Mouse (Mus musculus): ENCODE measurements around the gene Myo7a. TPM values are rescaled to one million over a fixed set of nuclear protein-coding genes. Genes with fewer than 3 reads are reported as not detected.
A peak's percentile ranks its signal among the peaks of the same experiment; 100 is the strongest.

Gene Myo7a
- total RNA-seq, 2 experiments from 2014 or later, result 3.9 to 5.2 TPM

GRCm38 (mm10) chr7:98142648-98143047 lies 23.3 kb upstream of the Myo7a start:
- DNase-seq, result no peak

GRCm38 (mm10) chr7:98142247-98142646 lies 22.9 kb upstream of the Myo7a start:
- no peak for DNase-seq

- DNase-seq, result no peak
Observed at GRCm38 (mm10) chr7:98141206-98141605, 21.9 kb upstream of the Myo7a start.

- no peak for DNase-seq
Observed at GRCm38 (mm10) chr7:98140597-98140996, 21.3 kb upstream of the Myo7a start.

GRCm38 (mm10) chr7:98139216-98139615 lies 19.9 kb upstream of the Myo7a start:
- DNase-seq, result no peak

- DNase-seq, result no peak
Observed at GRCm38 (mm10) chr7:98137995-98138394, 18.7 kb upstream of the Myo7a start.

GRCm38 (mm10) chr7:98137583-98137982 lies 18.3 kb upstream of the Myo7a start:
- no peak for DNase-seq

GRCm38 (mm10) chr7:98131751-98132150 lies 12.4 kb upstream of the Myo7a start:
- no peak for DNase-seq

GRCm38 (mm10) chr7:98125473-98125872 lies 6.1 kb upstream of the Myo7a start:
- DNase-seq, result no peak

GRCm38 (mm10) chr7:98124701-98125100 lies 5.4 kb upstream of the Myo7a start:
- DNase-seq, result no peak

GRCm38 (mm10) chr7:98121673-98122072 lies 2.3 kb upstream of the Myo7a start:
- DNase-seq, result no peak

GRCm38 (mm10) chr7:98121241-98121640 lies 1.9 kb upstream of the Myo7a start:
- no peak for DNase-seq

GRCm38 (mm10) chr7:98120325-98120724 lies 1.0 kb upstream of the Myo7a start:
- peak; percentile 68 to 83 for DNase-seq

GRCm38 (mm10) chr7:98119961-98120232 lies 573 bp upstream of the Myo7a start:
- DNase-seq, result no peak

GRCm38 (mm10) chr7:98117012-98117660 lies 2.2 kb downstream of the Myo7a start:
- peak; percentile 77 for DNase-seq

- no peak for DNase-seq
Observed at GRCm38 (mm10) chr7:98114656-98115055, 4.7 kb downstream of the Myo7a start.

- no peak for DNase-seq
Observed at GRCm38 (mm10) chr7:98111233-98111632, 8.1 kb downstream of the Myo7a start.

- no peak for DNase-seq
Observed at GRCm38 (mm10) chr7:98109771-98110170, 9.6 kb downstream of the Myo7a start.

- no peak for DNase-seq
Observed at GRCm38 (mm10) chr7:98108636-98109430, 10.5 kb downstream of the Myo7a start.

GRCm38 (mm10) chr7:98106272-98106671 lies 13.1 kb downstream of the Myo7a start:
- DNase-seq, result no peak

GRCm38 (mm10) chr7:98104481-98105435 lies 14.6 kb downstream of the Myo7a start:
- peak in 1 of 2 experiments; percentile 75 for DNase-seq

GRCm38 (mm10) chr7:98103942-98104292 lies 15.4 kb downstream of the Myo7a start:
- peak; percentile 41 to 58 for DNase-seq

All from heart, adult 18-20 months (tissue).